Mouse (Mus musculus): Measurements from ENCODE around the gene Rps6ka5. TPM values are rescaled to one million over a fixed set of nuclear protein-coding genes. Genes with fewer than 3 reads are reported as not detected.

Gene Rps6ka5
- 10 to 100 TPM; 25.7 to 26.0 TPM for total RNA-seq (2021)
- long read RNA-seq, experiment 1, full-length matches to known transcripts: 7 of 12 reads
- long read RNA-seq, experiment 1, partial matches to known transcripts: 2 of 12 reads
- long read RNA-seq, experiment 1, other reads (novel, unspliced or antisense): 3 of 12 reads
- long read RNA-seq, experiment 2, full-length matches to known transcripts: 9 of 13 reads
- long read RNA-seq, experiment 2, partial matches to known transcripts: 2 of 13 reads
- long read RNA-seq, experiment 2, other reads (novel, unspliced or antisense): 2 of 13 reads

DNA sequence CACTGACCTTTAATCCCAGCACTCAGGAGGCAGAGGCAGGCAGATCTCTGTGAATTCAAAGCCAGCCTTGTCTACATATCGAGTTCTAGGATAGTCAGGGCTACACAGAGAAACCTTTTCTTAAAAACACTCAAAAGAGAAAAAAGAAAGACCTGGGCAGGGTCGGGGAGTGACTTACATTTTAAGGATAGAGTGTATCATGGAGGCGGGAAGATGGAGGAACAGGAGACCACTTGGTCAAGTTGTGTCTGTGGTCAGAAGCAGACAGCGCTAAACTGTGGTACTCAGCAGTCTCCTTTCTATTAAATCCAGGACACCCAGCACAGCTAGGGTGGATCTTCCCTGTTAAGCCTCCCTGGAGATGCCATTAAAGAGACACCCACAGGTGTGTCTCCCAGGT lies at the start of gene Rps6ka5:
Gene Rps6ka5, minus strand, starts transcription at position 333 of the 400 bp plus-strand sequence.
- no peak within 1 kb of the TSS for H3K27ac ChIP-seq
- H3K4me3 ChIP-seq: peak within 1 kb of the TSS; percentile 58; the same call in 1 of the 2 replicates
- DNase-seq (ENCODE audit: low spot score in 2 of 2): no peak
- no peak for TF ChIP-seq CTCF (conservative IDR thresholded peaks at IDR 0.05)

- no peak for TF ChIP-seq CTCF (conservative IDR thresholded peaks at IDR 0.05)
- Histone ChIP-seq H3K27ac (peak overlapping the region; percentile 6; the same call in 1 of the 2 replicates), H3K4me3 (no peak overlapping the region)
- DNase-seq (ENCODE audit: low spot score in 2 of 2): no peak
Measured at GRCm38 (mm10) chr12:100775911-100776581, 49.3 kb upstream of the Rps6ka5 start.

DNA sequence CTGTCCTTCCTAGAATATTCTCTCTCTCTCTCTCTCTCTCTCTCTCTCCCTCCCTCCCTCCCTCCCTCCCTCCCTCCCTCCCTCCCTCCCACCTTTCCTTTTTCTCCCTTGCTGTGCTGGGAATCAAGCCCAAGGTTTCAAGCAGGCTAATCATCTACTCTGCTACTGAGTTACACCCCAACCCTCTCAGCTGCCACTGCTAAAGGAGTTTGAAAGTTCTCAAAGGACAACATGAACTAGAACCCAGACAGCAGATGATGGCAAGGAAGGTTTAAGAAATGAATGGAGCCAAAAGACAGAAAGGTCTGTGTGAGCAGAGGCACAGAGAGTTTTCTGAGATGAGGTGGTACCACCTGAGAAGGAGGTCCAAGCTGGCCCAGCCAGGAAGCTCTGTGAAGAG lies 48.5 kb upstream of the Rps6ka5 start:
- no peak for TF ChIP-seq CTCF (conservative IDR thresholded peaks at IDR 0.05)

GRCm38 (mm10) chr12:100774756-100775155 lies 48.0 kb upstream of the Rps6ka5 start:
- no peak for TF ChIP-seq CTCF (conservative IDR thresholded peaks at IDR 0.05)
- DNase-seq (ENCODE audit: low spot score in 2 of 2): no peak
- H3K27ac ChIP-seq: no peak overlapping the region

More for the DNA sequence above, 48.5 kb upstream of the Rps6ka5 start:
- no peak for DNase-seq (ENCODE audit: low spot score in 2 of 2)
- Histone ChIP-seq H3K4me3 (no peak overlapping the region), H3K27ac (no peak overlapping the region)

GRCm38 (mm10) chr12:100772230-100772984 lies 45.6 kb upstream of the Rps6ka5 start:
- peak; percentile 66 for TF ChIP-seq CTCF (conservative IDR thresholded peaks at IDR 0.05)
- Histone ChIP-seq H3K27ac (no peak overlapping the region; the same call in 1 of the 2 replicates), H3K4me3 (no peak overlapping the region)
- DNase-seq (ENCODE audit: low spot score in 2 of 2): no peak

More at GRCm38 (mm10) chr12:100774756-100775155, 48.0 kb upstream of the Rps6ka5 start:
- no peak overlapping the region for H3K4me3 ChIP-seq

DNA sequence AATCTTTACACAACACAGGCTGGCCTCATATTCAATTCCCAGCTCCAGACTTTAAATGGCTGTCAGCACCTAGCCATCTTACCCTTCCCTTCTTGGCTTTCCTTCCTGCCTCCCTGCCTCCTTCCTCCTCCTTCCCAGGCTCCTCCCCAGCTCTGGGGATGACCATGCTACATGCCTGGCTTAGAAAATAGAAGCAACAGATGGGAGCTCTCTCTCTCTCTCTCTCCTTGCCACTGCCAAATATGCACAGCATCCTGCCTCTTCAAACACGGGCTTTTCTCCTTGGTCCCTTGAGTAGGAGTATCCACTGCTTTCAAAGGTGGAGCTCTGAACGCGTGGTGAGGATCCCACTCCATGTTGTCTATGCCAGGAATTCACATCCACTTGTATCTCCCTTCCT lies 44.0 kb upstream of the Rps6ka5 start:
- Histone ChIP-seq H3K4me3 (no peak overlapping the region), H3K27ac (no peak overlapping the region)
- TF ChIP-seq CTCF (conservative IDR thresholded peaks at IDR 0.05): no peak
- no peak for DNase-seq (ENCODE audit: low spot score in 2 of 2)

GRCm38 (mm10) chr12:100769871-100770270 lies 43.1 kb upstream of the Rps6ka5 start:
- DNase-seq (ENCODE audit: low spot score in 2 of 2): no peak
- TF ChIP-seq CTCF (conservative IDR thresholded peaks at IDR 0.05): no peak
- H3K4me3 ChIP-seq: no peak overlapping the region
- no peak overlapping the region for H3K27ac ChIP-seq

- no peak for TF ChIP-seq CTCF (conservative IDR thresholded peaks at IDR 0.05)
- Histone ChIP-seq H3K27ac (peak overlapping the region; percentile 80), H3K4me3 (no peak overlapping the region)
- DNase-seq (ENCODE audit: low spot score in 2 of 2): no peak
Measured at GRCm38 (mm10) chr12:100764329-100765018, 37.7 kb upstream of the Rps6ka5 start.

GRCm38 (mm10) chr12:100762663-100763425 lies 36.1 kb upstream of the Rps6ka5 start:
- Histone ChIP-seq H3K4me3 (no peak overlapping the region), H3K27ac (peak overlapping the region; percentile 80)
- TF ChIP-seq CTCF (conservative IDR thresholded peaks at IDR 0.05): no peak
- DNase-seq (ENCODE audit: low spot score in 2 of 2): peak; percentile 31 to 56

- no peak for DNase-seq (ENCODE audit: low spot score in 2 of 2)
- Histone ChIP-seq H3K4me3 (no peak overlapping the region), H3K27ac (no peak overlapping the region)
- no peak for TF ChIP-seq CTCF (conservative IDR thresholded peaks at IDR 0.05)
Measured at GRCm38 (mm10) chr12:100757427-100757826, 30.6 kb upstream of the Rps6ka5 start.

GRCm38 (mm10) chr12:100753716-100754115 lies 26.9 kb upstream of the Rps6ka5 start:
- TF ChIP-seq CTCF (conservative IDR thresholded peaks at IDR 0.05): no peak
- Histone ChIP-seq H3K4me3 (no peak overlapping the region), H3K27ac (no peak overlapping the region)
- DNase-seq (ENCODE audit: low spot score in 2 of 2): no peak

- TF ChIP-seq CTCF (conservative IDR thresholded peaks at IDR 0.05): no peak
- Histone ChIP-seq H3K4me3 (no peak overlapping the region), H3K27ac (no peak overlapping the region)
- DNase-seq (ENCODE audit: low spot score in 2 of 2): no peak
Measured at GRCm38 (mm10) chr12:100752977-100753376, 26.2 kb upstream of the Rps6ka5 start.
